In genomic region chr8:47218021-47218420, GRCm38 (mm10) we compare ENCODE assay signal across 11 mouse cellular contexts.
A peak's percentile ranks its signal among the peaks of the same experiment; 100 is the strongest.
DNase-seq lines count a peak whose midpoint lies in the region; ATAC-seq lines count a peak whose summit lies in the region.
"Had no signal": no experiment of that assay in that cellular context is flagged by ENCODE, and none has a peak within 500 bp of the region (broad histone marks: within the 10 kb centered on the region; RNA-seq: fewer than 3 reads in every experiment).

No protein-coding gene starts in this region.

- H3K4me2 ChIP-seq in forebrain, embryonic 11.5 days (ENCODE audit: low read depth, low read length, severe bottlenecking): no peak overlapping the region

- no peaks in the 10 kb centered on the region for H3K27me3 ChIP-seq in forebrain, embryonic 11.5 days (ENCODE audit: control insufficient read depth, insufficient read depth, low read length)
- H3K27me3 ChIP-seq in midbrain, embryonic 10.5 days (ENCODE audit: low read depth, poor library complexity, severe bottlenecking): no peaks in the 10 kb centered on the region
- H3K27me3 ChIP-seq: CH12.LX had no signal

- peak; percentile 41 to 71 for DNase-seq in frontal cortex, adult 2 months (ENCODE audit: extremely low spot score in 1 of 2, low spot score in 1 of 2)
- DNase-seq in frontal cortex, postnatal 14 days (ENCODE audit: low spot score in 2 of 2): no peak
- peak; percentile 84 for DNase-seq in MN1 (ENCODE audit: low spot score)
- no peak for DNase-seq in forebrain, embryonic 11.5 days (ENCODE audit: low spot score)
- peak; percentile 56 for DNase-seq in midbrain, embryonic 10.5 days (ENCODE audit: low spot score)
- DNase-seq in T-cell, adult 2 months (ENCODE audit: low spot score): no peak
- DNase-seq in adrenal gland, postnatal 4 days (ENCODE audit: low spot score in 2 of 2): no peak
- DNase-seq in urinary bladder, postnatal 25 days (ENCODE audit: low spot score): no peak
- DNase-seq: cerebellum, adult 11 months; lung, adult 18-20 months had no signal

- H3K4me3 ChIP-seq in forebrain, embryonic 11.5 days (ENCODE audit: low read depth, low read length): no peak overlapping the region
- H3K4me3 ChIP-seq in midbrain, embryonic 10.5 days: no peak overlapping the region

- ATAC-seq in forebrain, embryonic 11.5 days (replicated peaks; ENCODE audit: low FRiP score): peak; percentile 42; the same call in 1 of the 2 replicates

- H3K4me1 ChIP-seq in forebrain, embryonic 11.5 days (replicated peaks; ENCODE audit: control insufficient read depth, insufficient read depth, low read length): peaks cover 15% of the 10 kb centered on the region
- H3K4me1 ChIP-seq in midbrain, embryonic 10.5 days: peaks cover 60% of the 10 kb centered on the region

- H3K9ac ChIP-seq in forebrain, embryonic 11.5 days (ENCODE audit: low read length): 0 out of 2 replicates have a peak overlapping the region, but pooled peaks have one; percentile 1

- no peaks in the 10 kb centered on the region for H3K9me3 ChIP-seq in forebrain, embryonic 11.5 days (ENCODE audit: control insufficient read depth, low read length)
- H3K9me3 ChIP-seq in midbrain, embryonic 10.5 days (replicated peaks): no peaks in the 10 kb centered on the region

- H3K36me3 ChIP-seq in forebrain, embryonic 11.5 days (ENCODE audit: control insufficient read depth, insufficient read depth, low read length): no peaks in the 10 kb centered on the region
- H3K36me3 ChIP-seq in midbrain, embryonic 10.5 days: peaks cover 6% of the 10 kb centered on the region

- WGBS in forebrain, embryonic 11.5 days: 36% methylated on average over 8 of the region's 8 CpGs
- WGBS in midbrain, embryonic 10.5 days: 34% methylated on average over 8 of the region's 8 CpGs

- H3K27ac ChIP-seq in forebrain, embryonic 11.5 days (ENCODE audit: low read depth, low read length): peak overlapping the region; percentile 44
- H3K27ac ChIP-seq in midbrain, embryonic 10.5 days (replicated peaks): peak overlapping the region; percentile 75

Comparison
In these comparisons a context has a peak if more than half of its experiments do, and no peak if none do; other contexts are left out.
1. DNase-seq: peak in frontal cortex, adult 2 months (2 of 2), MN1 (single experiment) and midbrain, embryonic 10.5 days (single experiment); none in frontal cortex, postnatal 14 days (0 of 2), forebrain, embryonic 11.5 days (single experiment), T-cell, adult 2 months (single experiment), adrenal gland, postnatal 4 days (0 of 2) and urinary bladder, postnatal 25 days (single experiment).